Mouse (Mus musculus): ENCODE data around the gene Olfr498. TPM values are rescaled to one million over a fixed set of nuclear protein-coding genes. Genes with fewer than 3 reads are reported as not detected.

The Olfr498 gene
- not detected for total RNA-seq (2021)

GRCm38 (mm10) chr7:108465026-108465425 is at the start of gene Olfr498:
TSS of gene Olfr498 (plus strand) at chr7:108465326.
- no peak for DNase-seq (ENCODE audit: extremely low spot score in 1 of 2, low spot score in 1 of 2)

GRCm38 (mm10) chr7:108420121-108420520 is 45.0 kb upstream of the Olfr498 start, which contains the start of gene Olfr497:
TSS of gene Olfr497 (plus strand) at chr7:108420421.
- DNase-seq (ENCODE audit: extremely low spot score in 1 of 2, low spot score in 1 of 2): no peak

Other genes starting within 250 kb of the Olfr498 start
- gene Olfr488, start 207.0 kb upstream of the Olfr498 start, total RNA-seq (2021): not detected
- gene Olfr490, start 176.4 kb upstream of the Olfr498 start, total RNA-seq (2021): not detected
- gene Olfr491, start 151.9 kb upstream of the Olfr498 start, total RNA-seq (2021): not detected
- gene Olfr492, start 141.7 kb upstream of the Olfr498 start, total RNA-seq (2021): not detected
- gene Olfr493, start 118.3 kb upstream of the Olfr498 start, total RNA-seq (2021): not detected
- not detected for gene Olfr494, start 100.0 kb upstream of the Olfr498 start, total RNA-seq (2021)
- gene Olfr495, start 72.2 kb upstream of the Olfr498 start, total RNA-seq (2021): not detected
- not detected for gene Olfr497, start 44.9 kb upstream of the Olfr498 start, total RNA-seq (2021)
- gene Olfr502, start 59.7 kb downstream of the Olfr498 start, total RNA-seq (2021): not detected
- not detected for gene Olfr503, start 79.2 kb downstream of the Olfr498 start, total RNA-seq (2021)
- gene Olfr504, start 100.5 kb downstream of the Olfr498 start, total RNA-seq (2021): not detected
- not detected for gene Olfr506, start 145.5 kb downstream of the Olfr498 start, total RNA-seq (2021)
- not detected for gene Olfr507, start 156.5 kb downstream of the Olfr498 start, total RNA-seq (2021)
- not detected for gene Olfr508, start 164.7 kb downstream of the Olfr498 start, total RNA-seq (2021)
- gene Olfr509, start 186.6 kb downstream of the Olfr498 start, total RNA-seq (2021): not detected
- not detected for gene Olfr510, start 201.1 kb downstream of the Olfr498 start, total RNA-seq (2021)
- gene Olfr512, start 248.0 kb downstream of the Olfr498 start, total RNA-seq (2021): not detected

Measured in layer of hippocampus, postnatal 25 days (tissue).